Mouse (Mus musculus) gastrocnemius, adult 2 months (tissue): ENCODE measurements around the gene Hivep2. TPM values are rescaled to one million over a fixed set of nuclear protein-coding genes. Genes with fewer than 3 reads are reported as not detected.

Experiments used
- DNase-seq: peaks from one replicate; pipeline ENCODE4 v3.0.0; 2022
- H3K27ac ChIP-seq: fragments of 200-600 bp; 2 replicates; pipeline ENCODE4 v1.8.1; 2022; ENCODE audit warnings: mild to moderate bottlenecking
- H3K4me3 ChIP-seq: fragments of 200-600 bp; 2 replicates; pipeline ENCODE4 v1.8.1; 2022; ENCODE audit warnings: mild to moderate bottlenecking, moderate library complexity
- CTCF ChIP-seq: fragments of 200-600 bp; IDR thresholded peaks from 2 replicates; pipeline ENCODE4 v1.8.1; 2022; ENCODE audit warnings: antibody characterized with exemption, mild to moderate bottlenecking, moderate library complexity
- intact Hi-C: fragments of 180-260 bp; cut with DNase I; formaldehyde crosslinking; loops from one replicate; pipeline ENCODE4 v1.15.1; 2025
- total RNA-seq, 2 experiments: library from RNA; stranded (reverse); gene quantifications; 2 replicates each; pipeline ENCODE4 v1.2.3; 2021

Hivep2 gene
- total RNA-seq, 2 experiments from 2014 or later: 40.5 to 42.0 TPM

- TF ChIP-seq CTCF: peak; percentile 2; the same call in 1 of the 2 replicates
- intact Hi-C loops: no loop called here
- no peak for DNase-seq
- peak overlapping the region; percentile 83 for H3K27ac ChIP-seq
- peak overlapping the region; percentile 45 for H3K4me3 ChIP-seq
These were observed 10.4 kb downstream of the Hivep2 start for GRCm38 (mm10) chr10:13976267-13976666.

GRCm38 (mm10) chr10:13982271-13982670, 16.4 kb downstream of the Hivep2 start:
- peak overlapping the region; percentile 70 for H3K4me3 ChIP-seq
- DNase-seq: no peak
- intact Hi-C loops: loop anchor here (5.0 kb wide), 1 partner anchor 35 kb away; no protein-coding TSS in a partner anchor
- TF ChIP-seq CTCF: no peak
- H3K27ac ChIP-seq: peak overlapping the region; percentile 98

GRCm38 (mm10) chr10:13982769-13983381, 17.0 kb downstream of the Hivep2 start:
- peak overlapping the region; percentile 70 for H3K4me3 ChIP-seq
- DNase-seq: peak; percentile 88
- TF ChIP-seq CTCF: no peak
- intact Hi-C loops: loop anchor here (5.0 kb wide), 1 partner anchor 34 kb away; no protein-coding TSS in a partner anchor
- peak overlapping the region; percentile 98 for H3K27ac ChIP-seq

- intact Hi-C loops: loop anchor here (5.0 kb wide), 1 partner anchor 34 kb away; no protein-coding TSS in a partner anchor
- Histone ChIP-seq H3K27ac (peak overlapping the region; percentile 98), H3K4me3 (peak overlapping the region; percentile 70)
These were observed 17.8 kb downstream of the Hivep2 start for GRCm38 (mm10) chr10:13983631-13984030.

GRCm38 (mm10) chr10:13984233-13984632, 18.4 kb downstream of the Hivep2 start:
- no peak for TF ChIP-seq CTCF
- no peak for DNase-seq
- intact Hi-C loops: loop anchor here (5.0 kb wide), 1 partner anchor 33 kb away; no protein-coding TSS in a partner anchor
- Histone ChIP-seq H3K4me3 (no peak overlapping the region), H3K27ac (peak overlapping the region; percentile 98)

More at GRCm38 (mm10) chr10:13983631-13984030, 17.8 kb downstream of the Hivep2 start:
- TF ChIP-seq CTCF: no peak
- DNase-seq: peak; percentile 35

- DNase-seq: no peak
- Histone ChIP-seq H3K4me3 (no peak overlapping the region), H3K27ac (peak overlapping the region; percentile 52)
- intact Hi-C loops: no loop called here
- TF ChIP-seq CTCF: no peak
These were observed 20.7 kb downstream of the Hivep2 start for GRCm38 (mm10) chr10:13986539-13986938.

GRCm38 (mm10) chr10:13987336-13987735, 21.5 kb downstream of the Hivep2 start:
- TF ChIP-seq CTCF: no peak
- intact Hi-C loops: no loop called here
- no peak for DNase-seq

GRCm38 (mm10) chr10:13988280-13988679, 22.4 kb downstream of the Hivep2 start:
- intact Hi-C loops: no loop called here
- peak; percentile 69 for DNase-seq
- Histone ChIP-seq H3K27ac (peak overlapping the region; percentile 64), H3K4me3 (no peak overlapping the region)
- no peak for TF ChIP-seq CTCF

More at GRCm38 (mm10) chr10:13987336-13987735, 21.5 kb downstream of the Hivep2 start:
- Histone ChIP-seq H3K4me3 (no peak overlapping the region), H3K27ac (peak overlapping the region; percentile 52)

- Histone ChIP-seq H3K27ac (peak overlapping the region; percentile 64), H3K4me3 (no peak overlapping the region)
- no peak for TF ChIP-seq CTCF
- intact Hi-C loops: no loop called here
- no peak for DNase-seq
These were observed 22.9 kb downstream of the Hivep2 start for GRCm38 (mm10) chr10:13988757-13989156.

- peak overlapping the region; percentile 71 for H3K27ac ChIP-seq
These were observed 25.0 kb downstream of the Hivep2 start for GRCm38 (mm10) chr10:13990842-13991241.

GRCm38 (mm10) chr10:13993411-13993810, 27.5 kb downstream of the Hivep2 start:
- Histone ChIP-seq H3K27ac (no peak overlapping the region), H3K4me3 (no peak overlapping the region)
- no peak for DNase-seq
- no peak for TF ChIP-seq CTCF
- intact Hi-C loops: no loop called here

More at GRCm38 (mm10) chr10:13990842-13991241, 25.0 kb downstream of the Hivep2 start:
- no peak overlapping the region for H3K4me3 ChIP-seq
- TF ChIP-seq CTCF: no peak
- intact Hi-C loops: no loop called here
- DNase-seq: peak; percentile 40

GRCm38 (mm10) chr10:13997336-13997735, 31.5 kb downstream of the Hivep2 start:
- DNase-seq: no peak
- no peak overlapping the region; the same call in 1 of the 2 replicates for H3K27ac ChIP-seq
- H3K4me3 ChIP-seq: no peak overlapping the region
- TF ChIP-seq CTCF: no peak
- intact Hi-C loops: no loop called here

- H3K27ac ChIP-seq: peak overlapping the region; percentile 28; the same call in 1 of the 2 replicates
- intact Hi-C loops: no loop called here
- H3K4me3 ChIP-seq: no peak overlapping the region
- no peak for TF ChIP-seq CTCF
- no peak for DNase-seq
These were observed 39.1 kb downstream of the Hivep2 start for GRCm38 (mm10) chr10:14004769-14005517.
